Mouse (Mus musculus) MEL (cell line): ENCODE measurements around the gene Pde11a. TPM values are rescaled to one million over a fixed set of nuclear protein-coding genes. Genes with fewer than 3 reads are reported as not detected.

Experiments used
- DNase-seq: peaks from one replicate; pipeline ENCODE4 v3.0.0; 2011; ENCODE audit warnings: low read depth, low spot score
- H3K27ac ChIP-seq: 2 replicates; pipeline ENCODE4 v1.5.1; 2012; ENCODE audit warnings: low read depth, mild to moderate bottlenecking, control low read depth, low read length, moderate library complexity; ENCODE audit not compliant: control insufficient read depth
- H3K27me3 ChIP-seq, 2 experiments: fragments of 150-350 bp in 1 of 2; sonication (generic) in 1 of 2; 2 replicates each; pipeline ENCODE4 v1.6.1; 2012; ENCODE audit warnings: low read length in 2 of 2, mild to moderate bottlenecking in 2 of 2, improper control_type of control experiment in 1 of 2, moderate library complexity in 1 of 2; ENCODE audit not compliant: insufficient read depth in 2 of 2, control insufficient read depth in 1 of 2
- H3K36me3 ChIP-seq, 2 experiments: 2 replicates each; pipeline ENCODE4 v1.6.1; 2012 to 2014; ENCODE audit warnings: low read length in 2 of 2, improper control_type of control experiment in 1 of 2, inconsistent platforms in 1 of 2, mild to moderate bottlenecking in 1 of 2; ENCODE audit not compliant: insufficient read depth in 2 of 2, control insufficient read depth in 1 of 2
- H3K4me1 ChIP-seq, 2 experiments: fragments of 150-350 bp in 1 of 2; sonication (generic) in 1 of 2; 2 replicates each; pipeline ENCODE4 v1.6.1; 2012; ENCODE audit warnings: low read length in 2 of 2, improper control_type of control experiment in 1 of 2, mild to moderate bottlenecking in 1 of 2; ENCODE audit not compliant: insufficient read depth in 2 of 2, control insufficient read depth in 1 of 2
- H3K4me3 ChIP-seq, 2 experiments: fragments of 150-350 bp in 1 of 2; sonication (generic) in 1 of 2; 2 replicates each; pipeline ENCODE4 v1.5.1; 2012; ENCODE audit warnings: low read depth in 2 of 2, low read length in 2 of 2, mild to moderate bottlenecking in 2 of 2, moderate library complexity in 2 of 2, control low read depth in 1 of 2, improper control_type of control experiment in 1 of 2; ENCODE audit not compliant: control insufficient read depth in 1 of 2, insufficient read depth in 1 of 2
- H3K79me2 ChIP-seq: 2 replicates; pipeline ENCODE4 v1.6.1; 2012; ENCODE audit warnings: mild to moderate bottlenecking, low read length, moderate library complexity; ENCODE audit not compliant: control insufficient read depth, poor library complexity, insufficient read depth
- H3K9ac ChIP-seq: 2 replicates; pipeline ENCODE4 v1.6.1; 2012; ENCODE audit warnings: low read depth, mild to moderate bottlenecking, control low read depth, low read length, moderate library complexity; ENCODE audit not compliant: control insufficient read depth, poor library complexity, severe bottlenecking
- H3K9me3 ChIP-seq: fragments of 150-350 bp; sonication (generic); replicated peaks from 2 replicates; pipeline ENCODE4 v1.6.1; 2012; ENCODE audit warnings: mild to moderate bottlenecking, low read length, improper control_type of control experiment, moderate library complexity; ENCODE audit not compliant: insufficient read depth
- CHD1 ChIP-seq: IDR thresholded peaks from 2 replicates; pipeline ENCODE4 v1.6.1; 2012; ENCODE audit warnings: low read depth, mild to moderate bottlenecking, inconsistent platforms, low read length, improper control_type of control experiment
- CHD2 ChIP-seq: IDR thresholded peaks from 2 replicates; pipeline ENCODE4 v1.6.1; 2011; ENCODE audit warnings: low read length, improper control_type of control experiment
- CTCF ChIP-seq, 3 experiments: IDR thresholded peaks in 2 of 3; conservative IDR thresholded peaks in 1 of 3; 2 replicates each; pipeline ENCODE4 v1.5.1; 2011 to 2012; ENCODE audit warnings: low read length in 3 of 3, low read depth in 2 of 3, mild to moderate bottlenecking in 2 of 3, improper control_type of control experiment in 1 of 3, inconsistent platforms in 1 of 3, mixed read lengths in 1 of 3, moderate library complexity in 1 of 3; ENCODE audit not compliant: control insufficient read depth in 1 of 3, insufficient read depth in 1 of 3, poor library complexity in 1 of 3, severe bottlenecking in 1 of 3
- E2F4 ChIP-seq: IDR thresholded peaks from 2 replicates; pipeline ENCODE4 v1.6.1; 2011; ENCODE audit warnings: low read depth, low read length, improper control_type of control experiment, borderline replicate concordance
- ETS1 ChIP-seq: IDR thresholded peaks from 2 replicates; pipeline ENCODE4 v1.6.1; 2012; ENCODE audit warnings: low read depth, mild to moderate bottlenecking, inconsistent platforms, low read length, improper control_type of control experiment, moderate library complexity
- GATA1 ChIP-seq: IDR thresholded peaks from 2 replicates; pipeline ENCODE4 v1.6.1; 2011; ENCODE audit warnings: low read depth, low read length, improper control_type of control experiment
- JUND ChIP-seq: IDR thresholded peaks from 2 replicates; pipeline ENCODE4 v1.6.1; 2011; ENCODE audit warnings: low read depth, mild to moderate bottlenecking, improper control_type of control experiment, low read length
- KAT2A ChIP-seq: conservative IDR thresholded peaks from 2 replicates; pipeline ENCODE4 v1.6.1; 2012; ENCODE audit warnings: low read depth, low read length, improper control_type of control experiment, inconsistent platforms
- MAFK ChIP-seq: IDR thresholded peaks from 2 replicates; pipeline ENCODE4 v1.6.1; 2011; ENCODE audit warnings: low read depth, mild to moderate bottlenecking, low read length, improper control_type of control experiment, borderline replicate concordance
- MEF2A ChIP-seq: IDR thresholded peaks from 2 replicates; pipeline ENCODE4 v1.6.1; 2014; ENCODE audit warnings: low read depth, mild to moderate bottlenecking, inconsistent platforms, low read length, improper control_type of control experiment; ENCODE audit not compliant: poor library complexity, insufficient replicate concordance, severe bottlenecking; ENCODE audit errors: extremely low read depth
- MXI1 ChIP-seq: IDR thresholded peaks from 2 replicates; pipeline ENCODE4 v1.6.1; 2011; ENCODE audit warnings: mild to moderate bottlenecking, low read depth, low read length, improper control_type of control experiment
- MYB ChIP-seq: IDR thresholded peaks from 2 replicates; pipeline ENCODE4 v1.6.1; 2011; ENCODE audit warnings: mild to moderate bottlenecking, low read depth, low read length, improper control_type of control experiment
- MYC ChIP-seq: IDR thresholded peaks from 2 replicates; pipeline ENCODE4 v1.6.1; 2011; ENCODE audit warnings: low read depth, mild to moderate bottlenecking, low read length, improper control_type of control experiment, moderate library complexity
- NELFE ChIP-seq: IDR thresholded peaks from 2 replicates; pipeline ENCODE4 v1.6.1; 2011; ENCODE audit warnings: low read depth, low read length, improper control_type of control experiment
- NRF1 ChIP-seq: IDR thresholded peaks from 2 replicates; pipeline ENCODE4 v1.6.1; 2014; ENCODE audit warnings: low read depth, mild to moderate bottlenecking, inconsistent platforms, low read length, improper control_type of control experiment, moderate library complexity; ENCODE audit not compliant: poor library complexity, insufficient read depth, severe bottlenecking
- POLR2A ChIP-seq, 2 experiments: IDR thresholded peaks; 2 replicates each; pipeline ENCODE4 v1.6.1; 2011 to 2012; ENCODE audit warnings: low read length in 2 of 2, mild to moderate bottlenecking in 2 of 2, control low read depth in 1 of 2, improper control_type of control experiment in 1 of 2, low read depth in 1 of 2, moderate library complexity in 1 of 2; ENCODE audit not compliant: control insufficient read depth in 1 of 2, insufficient read depth in 1 of 2, poor library complexity in 1 of 2
- SIN3A ChIP-seq: IDR thresholded peaks from 2 replicates; pipeline ENCODE4 v1.6.1; 2012; ENCODE audit warnings: low read length, improper control_type of control experiment, inconsistent platforms
- SMC3 ChIP-seq: IDR thresholded peaks from 2 replicates; pipeline ENCODE4 v1.6.1; 2011; ENCODE audit warnings: low read depth, low read length, improper control_type of control experiment
- TAL1 ChIP-seq: IDR thresholded peaks from 2 replicates; pipeline ENCODE4 v1.6.1; 2012; ENCODE audit warnings: mild to moderate bottlenecking, inconsistent platforms, low read length, moderate library complexity, mixed read lengths
- UBTF ChIP-seq: IDR thresholded peaks from 2 replicates; pipeline ENCODE4 v1.6.1; 2012; ENCODE audit warnings: low read depth, mild to moderate bottlenecking, inconsistent platforms, low read length, improper control_type of control experiment, moderate library complexity, borderline replicate concordance; ENCODE audit not compliant: insufficient read depth
- USF1 ChIP-seq: IDR thresholded peaks from 2 replicates; pipeline ENCODE4 v1.6.1; 2014; ENCODE audit warnings: low read depth, mild to moderate bottlenecking, inconsistent platforms, low read length, improper control_type of control experiment, moderate library complexity
- USF2 ChIP-seq, 2 experiments: IDR thresholded peaks; 2 replicates each; pipeline ENCODE4 v1.6.1; 2011 to 2012; ENCODE audit warnings: improper control_type of control experiment in 2 of 2, low read length in 2 of 2, borderline replicate concordance in 1 of 2, inconsistent platforms in 1 of 2, low read depth in 1 of 2, mild to moderate bottlenecking in 1 of 2; ENCODE audit not compliant: insufficient read depth in 1 of 2
- ZC3H11A ChIP-seq: IDR thresholded peaks from 2 replicates; pipeline ENCODE4 v1.6.1; 2012; ENCODE audit warnings: low read depth, mild to moderate bottlenecking, inconsistent platforms, low read length, improper control_type of control experiment
- ZKSCAN1 ChIP-seq: IDR thresholded peaks from 2 replicates; pipeline ENCODE4 v1.6.1; 2012; ENCODE audit warnings: low read depth, mild to moderate bottlenecking, inconsistent platforms, low read length, improper control_type of control experiment, moderate library complexity
- polyA plus RNA-seq, 2 experiments: library from polyadenylated mRNA; stranded (reverse) in 1 of 2; unstranded in 1 of 2; fragments of >175 nt in 1 of 2; fragments of >200 nt in 1 of 2; gene quantifications; 2 replicates each; pipeline versions ENCODE4 v1.2.1 to v1.2.4; 2012; ENCODE audit warnings: low replicate concordance in 2 of 2, low read depth in 1 of 2; ENCODE audit not compliant: insufficient read length in 2 of 2, insufficient read depth in 1 of 2, missing spikeins in 1 of 2
- total RNA-seq: library from RNA; depleted of rRNA; stranded (reverse); fragments of 300-350 nt; gene quantifications from 2 replicates; pipeline ENCODE4 v1.2.3, GENCODE M21; 2012

Gene Pde11a
- total and polyA plus RNA-seq, 3 experiments: not detected

DNA sequence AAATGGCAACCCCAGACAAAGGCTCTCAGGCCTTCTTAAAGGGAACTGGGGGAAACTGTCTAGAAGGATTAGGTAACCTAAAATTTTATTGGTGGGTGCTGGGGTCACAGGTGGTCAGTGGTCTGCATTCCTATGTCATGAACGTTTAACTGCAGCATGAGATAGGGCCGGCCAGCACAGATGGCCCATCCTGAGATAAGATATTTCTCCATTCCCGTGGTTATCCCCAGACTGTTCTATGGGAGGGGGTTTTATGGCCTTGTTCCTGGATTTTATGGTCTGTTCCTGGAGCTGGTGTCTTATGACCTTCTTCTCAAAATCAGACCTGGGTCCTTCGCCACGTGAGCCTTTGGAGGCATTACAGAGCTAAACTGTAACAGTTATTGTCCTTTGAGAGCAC, 256.6 kb downstream of the Pde11a start:
- no peaks in the 10 kb centered on the region for H3K9me3 ChIP-seq
- no peak overlapping the region for H3K27ac ChIP-seq
- no peak for DNase-seq
- no peak overlapping the region for H3K9ac ChIP-seq
- no peaks in the 10 kb centered on the region for H3K36me3 ChIP-seq
- no peak for TF ChIP-seq MXI1
- TF ChIP-seq CTCF (IDR thresholded peaks at IDR 0.05 in 2 of 3, conservative IDR thresholded peaks at IDR 0.05 in 1 of 3; ENCODE audit: control insufficient read depth in 1 of 3, insufficient read depth in 1 of 3, low read depth in 2 of 3, low read length in 3 of 3, poor library complexity in 1 of 3, severe bottlenecking in 1 of 3): no peak
- TF ChIP-seq CHD1: no peak
- TF ChIP-seq MEF2A: no peak
- TF ChIP-seq SIN3A: no peak
- TF ChIP-seq ETS1: no peak
- TF ChIP-seq SMC3: no peak
- no peak for TF ChIP-seq UBTF
- no peak for TF ChIP-seq TAL1
- TF ChIP-seq POLR2A (IDR thresholded peaks at IDR 0.05; ENCODE audit: control insufficient read depth in 1 of 2, insufficient read depth in 1 of 2, low read depth in 1 of 2, low read length in 2 of 2, poor library complexity in 1 of 2): no peak
- TF ChIP-seq ZKSCAN1: no peak
- TF ChIP-seq MYB: no peak
- no peak for TF ChIP-seq GATA1
- TF ChIP-seq CHD2: no peak
- no peak for TF ChIP-seq NELFE
- no peak for TF ChIP-seq E2F4
- TF ChIP-seq MYC: no peak
- no peak for TF ChIP-seq USF1
- TF ChIP-seq MAFK: no peak
- no peak for TF ChIP-seq USF2 (IDR thresholded peaks at IDR 0.05; ENCODE audit: borderline replicate concordance in 1 of 2, insufficient read depth in 1 of 2, low read depth in 1 of 2, low read length in 2 of 2)
- no peak overlapping the region for H3K4me3 ChIP-seq
- no peaks in the 10 kb centered on the region for H3K79me2 ChIP-seq
- no peaks in the 10 kb centered on the region for H3K4me1 ChIP-seq
- peaks cover 0 to 2% of the 10 kb centered on the region in 2 experiments; a peak in 1 of 4 replicates for H3K27me3 ChIP-seq

DNA sequence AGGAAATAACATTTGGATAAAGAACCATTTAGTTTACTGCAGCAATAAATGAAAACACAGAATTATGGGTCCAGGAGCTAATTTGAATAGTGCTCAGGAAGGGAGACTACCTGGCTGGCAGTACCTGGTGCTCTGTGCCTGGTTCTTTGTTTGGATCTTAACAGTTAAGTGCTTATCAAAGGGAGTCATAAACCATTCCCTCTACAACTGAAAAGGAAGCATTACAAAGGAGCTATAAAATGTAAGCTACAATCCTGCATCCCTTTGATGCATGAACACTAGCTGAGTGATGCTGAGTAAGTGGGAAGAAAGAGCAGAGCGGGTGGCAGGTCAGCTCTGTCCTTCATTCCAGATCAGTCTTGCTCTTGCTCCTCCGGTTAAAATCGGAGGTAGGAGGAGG, 258.0 kb downstream of the Pde11a start:
- Histone ChIP-seq H3K4me1 (no peaks in the 10 kb centered on the region), H3K27me3 (peaks cover 0 to 2% of the 10 kb centered on the region in 2 experiments; a peak in 1 of 4 replicates), H3K9ac (no peak overlapping the region), H3K9me3 (no peaks in the 10 kb centered on the region), H3K27ac (no peak overlapping the region), H3K36me3 (no peaks in the 10 kb centered on the region), H3K79me2 (no peaks in the 10 kb centered on the region), H3K4me3 (no peak overlapping the region)
- no peak for TF ChIP-seq NRF1
- TF ChIP-seq GATA1: no peak
- TF ChIP-seq SMC3: no peak
- no peak for TF ChIP-seq JUND
- no peak for TF ChIP-seq MYB
- no peak for TF ChIP-seq MEF2A
- TF ChIP-seq KAT2A: no peak
- TF ChIP-seq UBTF: no peak
- TF ChIP-seq ZC3H11A: no peak
- no peak for TF ChIP-seq CTCF (IDR thresholded peaks at IDR 0.05 in 2 of 3, conservative IDR thresholded peaks at IDR 0.05 in 1 of 3; ENCODE audit: control insufficient read depth in 1 of 3, insufficient read depth in 1 of 3, low read depth in 2 of 3, low read length in 3 of 3, poor library complexity in 1 of 3, severe bottlenecking in 1 of 3)
- TF ChIP-seq MXI1: no peak
- no peak for DNase-seq
